ENCODE assay signal across 10 mouse cellular contexts in the genomic region with DNA sequence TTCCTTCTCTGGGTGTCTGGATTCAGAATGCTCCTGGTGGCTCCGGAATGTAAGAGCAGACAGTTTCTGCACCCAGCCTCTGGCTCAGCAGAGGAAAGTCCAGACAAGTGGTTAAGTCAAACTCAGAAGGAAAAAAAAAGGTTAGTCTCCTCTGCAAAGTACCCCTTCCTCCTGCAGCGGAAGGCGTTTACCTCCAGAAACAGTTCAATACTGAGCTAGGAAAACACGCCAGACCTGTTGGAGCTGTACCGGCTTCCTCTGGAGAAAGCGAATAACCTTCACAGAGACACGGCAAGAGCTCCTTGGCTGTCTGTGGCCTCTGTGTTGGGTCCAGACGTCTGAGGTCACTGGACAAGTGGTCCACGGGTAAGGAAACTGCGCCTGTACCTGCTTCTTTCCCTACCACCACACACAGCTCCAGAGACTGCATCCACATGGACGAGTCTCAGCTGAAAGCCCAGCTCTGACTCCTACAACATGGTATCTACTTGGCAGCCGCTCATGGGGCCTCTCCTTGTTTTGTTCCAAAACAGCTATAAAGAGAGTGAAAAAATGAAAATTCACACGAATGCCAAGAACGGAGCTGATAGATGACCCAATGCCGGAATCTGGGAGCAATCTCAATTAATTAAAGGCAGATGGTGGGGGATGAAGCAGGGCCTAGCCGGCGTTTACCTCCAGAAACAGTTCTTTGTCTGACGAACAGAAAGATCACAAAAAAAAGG.
DNase-seq lines count a peak whose midpoint lies in the region; ATAC-seq lines count a peak whose summit lies in the region.
"Had no signal": no experiment of that assay in that cellular context is flagged by ENCODE, and none has a peak within 500 bp of the region (broad histone marks: within the 10 kb centered on the region; RNA-seq: fewer than 3 reads in every experiment).

No protein-coding gene starts in this region.

- no peak for ATAC-seq in heart, embryonic 16.5 days (replicated peaks; ENCODE audit: extremely low read depth, insufficient read depth, low FRiP score)
- peak; percentile 54; the same call in 1 of the 2 replicates for ATAC-seq in stomach, embryonic 15.5 days (ENCODE audit: insufficient read depth, low FRiP score, low read depth)

- DNase-seq in heart, adult 8-10 months (ENCODE audit: low spot score) = no peak
- peak; percentile 34 for DNase-seq in ovary, postnatal 14 days (ENCODE audit: low spot score)
- no peak for DNase-seq in ovary, postnatal 36 days (ENCODE audit: low spot score)
- DNase-seq in gastrocnemius, postnatal 25 days = peak; percentile 46
- no peak for DNase-seq in thymus, postnatal 14 days
- DNase-seq in cerebellum, adult 11 months = no peak
- DNase-seq: heart, adult 11 months; layer of hippocampus, adult 9-11 months had no signal

- no peak overlapping the region for H3K4me3 ChIP-seq in heart, embryonic 16.5 days (ENCODE audit: low read length)
- no peak overlapping the region for H3K4me3 ChIP-seq in stomach, embryonic 15.5 days (replicated peaks)

- H3K9me3 ChIP-seq in heart, embryonic 16.5 days (replicated peaks; ENCODE audit: control insufficient read depth, low read length) = 0 out of 2 replicates have a peak, but pooled peaks cover 4% of the 10 kb centered on the region
- H3K9me3 ChIP-seq in stomach, embryonic 15.5 days = no peaks in the 10 kb centered on the region

- peak overlapping the region; percentile 29; the same call in 1 of the 2 replicates for H3K27ac ChIP-seq in heart, embryonic 16.5 days (ENCODE audit: low read length)
- peak overlapping the region; percentile 82 for H3K27ac ChIP-seq in stomach, embryonic 15.5 days

- H3K4me1 ChIP-seq in heart, embryonic 16.5 days (ENCODE audit: control insufficient read depth, insufficient read depth, low read length) = peaks cover 7% of the 10 kb centered on the region; the same call in 1 of the 2 replicates
- peaks cover 8% of the 10 kb centered on the region; the same call in 1 of the 2 replicates for H3K4me1 ChIP-seq in stomach, embryonic 15.5 days

- H3K4me2 ChIP-seq in heart, embryonic 16.5 days (ENCODE audit: low read depth, low read length) = no peak overlapping the region
- H3K4me2 ChIP-seq in stomach, embryonic 15.5 days = 0 out of 2 replicates have a peak overlapping the region, but pooled peaks have one; percentile 3

- WGBS in heart, embryonic 16.5 days = 62% methylated on average over 18 of the region's 18 CpGs
- WGBS in stomach, embryonic 15.5 days = 43% methylated on average over 18 of the region's 18 CpGs

- no peaks in the 10 kb centered on the region for H3K36me3 ChIP-seq in heart, embryonic 16.5 days (ENCODE audit: control insufficient read depth, insufficient read depth)
- no peaks in the 10 kb centered on the region for H3K36me3 ChIP-seq in stomach, embryonic 15.5 days

- no peaks in the 10 kb centered on the region for H3K27me3 ChIP-seq in heart, embryonic 16.5 days (ENCODE audit: control insufficient read depth, insufficient read depth, low read length)
- no peaks in the 10 kb centered on the region for H3K27me3 ChIP-seq in stomach, embryonic 15.5 days (replicated peaks)

- H3K9ac ChIP-seq in heart, embryonic 16.5 days (ENCODE audit: low read length) = no peak overlapping the region
- H3K9ac ChIP-seq in stomach, embryonic 15.5 days = no peak overlapping the region

Comparison
In these comparisons a context has a peak if more than half of its experiments do, and no peak if none do; other contexts are left out.
1. DNase-seq: peak in ovary, postnatal 14 days (single experiment) and gastrocnemius, postnatal 25 days (single experiment); none in heart, adult 8-10 months (single experiment), ovary, postnatal 36 days (single experiment), thymus, postnatal 14 days (single experiment) and cerebellum, adult 11 months (single experiment).